Mouse (Mus musculus) adrenal gland, adult 18-20 months (tissue): ENCODE measurements around the gene Padi3. TPM values are rescaled to one million over a fixed set of nuclear protein-coding genes. Genes with fewer than 3 reads are reported as not detected.

Experiments
- total RNA-seq, 2 experiments: library from RNA; stranded (reverse); gene quantifications; 1 replicate in 1 of 2; 2 replicates in 1 of 2; pipeline ENCODE4 v1.2.3; 2021

Gene Padi3
- total RNA-seq, 2 experiments from 2014 or later, result not detected

Other genes starting within 250 kb of the Padi3 start
- gene Arhgef10l, start 144.6 kb downstream of the Padi3 start, total RNA-seq, result 10 to 100 TPM in 1 of 2 experiments, 1 to 10 TPM in 1; 6.7 to 10.7 TPM
- 10 to 100 TPM; 46.4 to 72.2 TPM for gene Rcc2, start 110.1 kb downstream of the Padi3 start, total RNA-seq
- not detected for gene Padi6, start 68.0 kb downstream of the Padi3 start, total RNA-seq
- gene Padi4, start 36.4 kb downstream of the Padi3 start, total RNA-seq, result under 1 TPM; 0.17 to 0.99 TPM
- gene Padi1, start 35.1 kb upstream of the Padi3 start, total RNA-seq, result not detected
- gene Padi2, start 95.7 kb upstream of the Padi3 start, total RNA-seq, result 1 to 10 TPM; 1.4 to 4.9 TPM
- gene Sdhb, start 150.6 kb upstream of the Padi3 start, total RNA-seq, result 100 to 1,000 TPM; 457 to 601 TPM
- 10 to 100 TPM; 30.2 to 31.0 TPM for gene Atp13a2, start 176.2 kb upstream of the Padi3 start, total RNA-seq
- gene Mfap2, start 199.8 kb upstream of the Padi3 start, total RNA-seq, result 1 to 10 TPM; 6.4 to 6.6 TPM
- 1 to 10 TPM; 6.4 to 6.9 TPM for gene Crocc, start 249.9 kb upstream of the Padi3 start, total RNA-seq